Mouse (Mus musculus) naive thymus-derived CD4-positive, alpha-beta T cell, adult 5 months (primary cell): ENCODE data around the gene Snrpf. TPM values are rescaled to one million over a fixed set of nuclear protein-coding genes. Genes with fewer than 3 reads are reported as not detected.

Experiments used
- polyA plus RNA-seq: library from polyadenylated mRNA; unstranded; fragments of 100-300 nt; shearing (Covaris generic); gene quantifications from one replicate; pipeline ENCODE4 v1.2.1, GENCODE M21; 2017

Snrpf gene
- polyA plus RNA-seq = 46.0 TPM

GRCm38 (mm10) chr10:93589281-93589848 lies at the start of gene Snrpf:
Snrpf (minus strand) TSS chr10:93589706.

DNA sequence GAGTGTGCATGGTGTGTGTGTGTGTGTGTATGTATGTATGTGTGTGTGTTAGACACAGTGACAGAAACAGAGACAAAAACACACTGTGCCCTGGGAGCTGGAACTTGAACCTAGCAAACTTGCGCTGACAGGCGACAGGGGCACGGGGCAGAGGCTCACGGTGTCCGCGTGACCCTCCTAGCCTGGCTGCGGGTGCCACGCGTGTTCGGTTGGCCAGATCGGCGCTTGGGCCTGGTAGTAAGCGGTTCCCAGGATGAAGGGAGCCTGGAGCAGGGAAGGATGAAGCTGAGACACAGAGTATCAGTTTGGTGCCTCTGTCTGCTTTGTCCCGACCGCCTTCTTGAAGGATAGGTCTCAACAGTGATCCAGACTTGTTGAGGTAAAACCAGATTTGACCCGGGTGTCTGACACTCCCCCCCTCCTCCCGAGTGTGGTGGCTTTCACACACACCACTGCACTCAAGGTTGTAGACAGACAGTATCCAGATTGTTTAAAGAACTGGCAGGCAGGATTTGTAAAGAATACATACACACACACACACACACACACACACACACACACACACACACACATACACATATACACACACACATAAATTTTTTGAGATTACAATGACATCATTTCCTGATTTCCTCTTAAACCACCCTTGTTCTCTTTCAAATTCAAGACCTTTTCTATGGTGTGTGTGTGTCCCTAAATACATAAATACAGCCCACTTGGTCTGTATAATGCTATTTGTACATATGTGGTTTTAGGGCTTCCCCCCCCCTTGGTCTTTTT lies 48.9 kb downstream of the Snrpf start, which contains the start of gene Ccdc38:
Gene Ccdc38, plus strand, starts transcription at position 202 of the 780 bp plus-strand sequence.

GRCm38 (mm10) chr10:93539775-93540430 lies 49.6 kb downstream of the Snrpf start, which contains the start of gene Amdhd1:
Amdhd1 (minus strand) TSS chr10:93540033.

Other genes starting within 250 kb of the Snrpf start
- gene Lta4h, start 136.3 kb downstream of the Snrpf start, polyA plus RNA-seq = 187 TPM
- 0.31 TPM for gene Hal, start 100.9 kb downstream of the Snrpf start, polyA plus RNA-seq
- 0.29 TPM for gene Amdhd1, start 49.7 kb downstream of the Snrpf start, polyA plus RNA-seq
- gene Ccdc38, start 49.1 kb downstream of the Snrpf start, polyA plus RNA-seq = 1.2 TPM
- 0.19 TPM for gene Ntn4, start 51.0 kb upstream of the Snrpf start, polyA plus RNA-seq
- gene Usp44, start 241.8 kb upstream of the Snrpf start, polyA plus RNA-seq = not detected